Mouse (Mus musculus) thymus, adult 2 months (tissue): ENCODE results near the gene Gm27021. TPM values are rescaled to one million over a fixed set of nuclear protein-coding genes. Genes with fewer than 3 reads are reported as not detected.

Experiments used
- DNase-seq: peaks from one replicate; pipeline ENCODE4 v3.0.0; 2021
- H3K27ac ChIP-seq: fragments of 200-500 bp; 2 replicates; pipeline ENCODE4 v1.5.1; 2012; ENCODE audit warnings: low read length, control low read depth; ENCODE audit not compliant: control insufficient read depth, insufficient read depth
- H3K27me3 ChIP-seq: fragments of 200-500 bp; 2 replicates; pipeline ENCODE4 v1.6.1; 2012; ENCODE audit warnings: mild to moderate bottlenecking, low read length, moderate library complexity, mixed read lengths; ENCODE audit not compliant: control insufficient read depth, insufficient read depth
- H3K36me3 ChIP-seq: fragments of 200-500 bp; 2 replicates; pipeline ENCODE4 v1.6.1; 2012; ENCODE audit warnings: mild to moderate bottlenecking, low read length, moderate library complexity; ENCODE audit not compliant: control insufficient read depth, insufficient read depth
- H3K4me1 ChIP-seq: fragments of 200-500 bp; replicated peaks from 2 replicates; pipeline ENCODE4 v1.6.1; 2012; ENCODE audit warnings: low read length; ENCODE audit not compliant: control insufficient read depth, insufficient read depth
- H3K4me3 ChIP-seq: fragments of 200-500 bp; 2 replicates; pipeline ENCODE4 v1.5.1; 2012; ENCODE audit warnings: mild to moderate bottlenecking, low read length, control low read depth, moderate library complexity; ENCODE audit not compliant: control insufficient read depth, insufficient read depth
- CTCF ChIP-seq: fragments of 200-500 bp; IDR thresholded peaks from 2 replicates; pipeline ENCODE4 v1.5.1; 2012; ENCODE audit warnings: mild to moderate bottlenecking, control low read depth, low read length, moderate library complexity, borderline replicate concordance; ENCODE audit not compliant: control insufficient read depth, poor library complexity, insufficient read depth; ENCODE audit errors: extremely low read depth
- POLR2A ChIP-seq: fragments of 200-500 bp; IDR thresholded peaks from 2 replicates; pipeline ENCODE4 v1.6.1; 2012; ENCODE audit warnings: mild to moderate bottlenecking, low read length, control low read depth, moderate library complexity; ENCODE audit not compliant: control insufficient read depth, poor library complexity, insufficient read depth; ENCODE audit errors: extremely low read depth
- WGBS: fragments of 180-500 bp; shearing (Covaris S2); methylation state at CpG from one replicate; pipeline ENCODE4 v1.1.7; 2018; 5-methylcytosine and 5-hydroxymethylcytosine counted together
- polyA plus RNA-seq: library from polyadenylated mRNA; depleted of rRNA; stranded (reverse); fragments of >200 nt; gene quantifications from 2 replicates; pipeline ENCODE4 v1.2.3, GENCODE M21; 2012

The Gm27021 gene
- polyA plus RNA-seq, 1 experiment: 1.6 TPM

- no peaks in the 10 kb centered on the region for H3K36me3 ChIP-seq
- WGBS: 74% methylated on average over 17 of the region's 17 CpGs
- DNase-seq: no peak
- H3K27ac ChIP-seq: no peak overlapping the region
- no peak overlapping the region for H3K4me3 ChIP-seq
- TF ChIP-seq POLR2A: no peak
- H3K27me3 ChIP-seq: no peaks in the 10 kb centered on the region
- H3K4me1 ChIP-seq: peaks cover 16% of the 10 kb centered on the region
These were observed 34.8 kb downstream of the Gm27021 start for GRCm38 (mm10) chr8:120632969-120633664.

- no peak for TF ChIP-seq POLR2A
- no peak for TF ChIP-seq CTCF
- peaks cover 16% of the 10 kb centered on the region for H3K4me1 ChIP-seq
- no peaks in the 10 kb centered on the region for H3K27me3 ChIP-seq
- WGBS: 91% methylated on average over 21 of the region's 21 CpGs
- no peak overlapping the region for H3K4me3 ChIP-seq
- DNase-seq: no peak
- H3K36me3 ChIP-seq: no peaks in the 10 kb centered on the region
- H3K27ac ChIP-seq: no peak overlapping the region
These were observed 36.2 kb downstream of the Gm27021 start for GRCm38 (mm10) chr8:120631441-120632375.

GRCm38 (mm10) chr8:120630848-120631247 is 37.0 kb downstream of the Gm27021 start:
- 88% methylated on average over 6 of the region's 6 CpGs for WGBS
- Histone ChIP-seq H3K4me3 (no peak overlapping the region), H3K36me3 (no peaks in the 10 kb centered on the region), H3K27me3 (no peaks in the 10 kb centered on the region), H3K27ac (no peak overlapping the region), H3K4me1 (peaks cover 16% of the 10 kb centered on the region)
- DNase-seq: no peak
- TF ChIP-seq POLR2A (no peak), CTCF (no peak)

GRCm38 (mm10) chr8:120630031-120630430 is 37.8 kb downstream of the Gm27021 start:
- 91% methylated on average over 5 of the region's 5 CpGs for WGBS
- Histone ChIP-seq H3K4me3 (no peak overlapping the region), H3K36me3 (no peaks in the 10 kb centered on the region), H3K27me3 (no peaks in the 10 kb centered on the region), H3K4me1 (peaks cover 16% of the 10 kb centered on the region), H3K27ac (no peak overlapping the region)
- no peak for DNase-seq
- TF ChIP-seq POLR2A: no peak
- no peak for TF ChIP-seq CTCF

- H3K27ac ChIP-seq: no peak overlapping the region
- H3K4me3 ChIP-seq: no peak overlapping the region
- no peaks in the 10 kb centered on the region for H3K27me3 ChIP-seq
- H3K4me1 ChIP-seq: peaks cover 3% of the 10 kb centered on the region; the same call in 1 of the 2 replicates
- no peak for DNase-seq
- WGBS: 94% methylated on average over 5 of the region's 5 CpGs
- H3K36me3 ChIP-seq: no peaks in the 10 kb centered on the region
- TF ChIP-seq POLR2A (no peak), CTCF (no peak)
These were observed 40.6 kb downstream of the Gm27021 start for GRCm38 (mm10) chr8:120627298-120627697.

GRCm38 (mm10) chr8:120626461-120626860 is 41.4 kb downstream of the Gm27021 start:
- H3K4me1 ChIP-seq: peaks cover 3% of the 10 kb centered on the region; the same call in 1 of the 2 replicates
- no peak for DNase-seq
- H3K27me3 ChIP-seq: no peaks in the 10 kb centered on the region
- no peak overlapping the region for H3K4me3 ChIP-seq
- no peak overlapping the region for H3K27ac ChIP-seq
- no peaks in the 10 kb centered on the region for H3K36me3 ChIP-seq
- 93% methylated on average over 11 of the region's 11 CpGs for WGBS
- TF ChIP-seq CTCF: no peak
- TF ChIP-seq POLR2A: no peak
